Mouse (Mus musculus): Measurements from ENCODE around the gene Olfr506.
"Not testable (repeated sequence)": the region's sequence is repeated elsewhere in the genome, so short reads cannot be mapped to it uniquely, and the experiment has no call there.

Gene Olfr506

DNA sequence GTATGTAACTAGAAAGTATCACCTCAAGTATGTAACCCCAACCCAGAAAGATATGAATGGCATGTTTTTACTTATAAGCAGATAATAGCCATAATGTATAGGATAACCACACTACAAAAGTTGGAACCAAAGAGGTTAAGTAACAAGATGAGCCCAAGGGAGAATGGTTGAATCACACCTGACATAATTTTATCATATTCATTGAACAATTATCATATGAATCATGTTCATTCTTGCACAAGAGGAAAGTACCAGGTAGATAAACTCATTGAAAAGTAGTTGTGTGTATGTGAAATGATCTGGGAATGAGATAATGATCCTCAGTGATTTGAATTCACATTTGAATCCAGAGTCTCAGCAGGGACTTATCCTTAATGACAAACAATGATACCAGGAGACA, at the start of gene Olfr506:
Gene Olfr506 (plus strand): TSS at position 301 of the 400 bp plus-strand sequence.
- DNase-seq (ENCODE audit: low spot score) = no peak

- no peak for DNase-seq (ENCODE audit: low spot score)
Observed at GRCm38 (mm10) chr7:108565693-108566092, 44.9 kb upstream of the Olfr506 start, which contains the start of gene Olfr504. Gene Olfr504 (minus strand): TSS chr7:108565793.

GRCm38 (mm10) chr7:108589797-108590196, 20.8 kb upstream of the Olfr506 start:
- DNase-seq (ENCODE audit: low spot score) = no peak

GRCm38 (mm10) chr7:108601916-108602315, 8.7 kb upstream of the Olfr506 start:
- not testable (repeated sequence) for DNase-seq (ENCODE audit: low spot score)

DNA sequence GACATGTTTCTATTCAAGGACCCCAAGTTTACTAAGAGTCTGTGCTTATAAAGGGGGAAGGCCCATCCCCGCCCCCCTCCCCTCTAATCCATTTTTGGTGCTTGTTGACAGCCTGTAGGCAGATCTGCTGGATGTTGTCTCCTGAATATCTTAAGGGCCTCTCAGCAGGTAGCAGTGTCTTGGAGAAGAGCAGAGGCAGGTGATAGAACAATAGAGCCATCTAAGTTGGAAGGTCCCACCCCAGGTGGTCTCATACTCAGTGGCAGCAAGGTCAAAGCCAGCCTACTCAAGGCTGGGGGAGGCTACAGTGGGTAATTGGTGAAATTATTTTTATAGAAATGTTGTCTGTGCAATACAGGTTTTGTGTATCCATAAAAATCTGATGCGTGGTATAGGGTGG, 3.5 kb downstream of the Olfr506 start:
- no peak for DNase-seq (ENCODE audit: low spot score)

- DNase-seq (ENCODE audit: low spot score) = not testable (repeated sequence)
Observed at GRCm38 (mm10) chr7:108616781-108617180, 6.2 kb downstream of the Olfr506 start.

DNA sequence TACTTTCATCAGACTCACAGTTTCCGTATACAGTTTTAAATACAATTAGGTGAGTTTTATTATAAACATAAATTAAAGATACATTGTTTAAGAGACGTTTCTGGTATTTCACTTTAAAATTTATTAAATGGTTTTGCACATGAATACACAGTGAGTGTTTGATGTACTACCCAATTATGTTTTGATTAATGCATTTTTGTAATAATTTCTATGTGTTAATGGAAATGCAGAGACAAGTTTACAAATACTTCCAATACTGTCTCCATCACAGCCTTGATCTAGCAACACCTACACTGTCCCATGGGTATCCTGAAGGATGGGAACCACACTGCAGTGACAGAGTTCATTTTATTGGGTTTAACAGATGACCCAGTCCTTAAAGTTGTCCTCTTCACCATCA, 10.9 kb downstream of the Olfr506 start, which contains the start of gene Olfr507:
Gene Olfr507 (plus strand): TSS at position 301 of the 400 bp plus-strand sequence.
- DNase-seq (ENCODE audit: low spot score) = no peak

- no peak for DNase-seq (ENCODE audit: low spot score)
Observed at GRCm38 (mm10) chr7:108629694-108630093, 19.1 kb downstream of the Olfr506 start, which contains the start of gene Olfr508. Gene Olfr508 (plus strand): TSS chr7:108629994.

DNA sequence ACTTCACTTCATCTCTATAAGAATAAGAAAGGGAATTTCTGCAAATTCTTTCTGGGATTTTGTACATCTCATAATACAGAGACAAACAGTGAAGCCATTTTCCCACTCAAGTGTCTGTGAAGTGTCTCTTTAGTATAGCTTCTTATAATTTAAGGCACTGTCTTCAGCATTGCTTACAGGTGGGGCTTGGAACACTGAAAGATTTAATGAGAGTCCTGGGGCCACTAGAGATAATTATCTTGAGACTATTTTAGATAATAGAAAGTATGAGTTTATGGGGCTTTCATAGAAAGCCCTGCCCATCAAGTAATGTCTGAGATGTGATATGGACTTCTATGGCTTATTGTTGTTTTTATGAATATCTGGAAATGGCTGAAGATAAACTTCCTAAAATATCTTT, 41.2 kb downstream of the Olfr506 start, which contains the start of gene Olfr509:
Gene Olfr509 (minus strand): TSS at position 101 of the 400 bp plus-strand sequence.
- no peak for DNase-seq (ENCODE audit: low spot score)

- DNase-seq (ENCODE audit: low spot score) = no peak
Observed at GRCm38 (mm10) chr7:108662419-108662818, 51.8 kb downstream of the Olfr506 start.

All from urinary bladder, postnatal 10 days (tissue).